Mouse (Mus musculus) intestine, embryonic 14.5 days (tissue): ENCODE results near the gene Extl2. TPM values are rescaled to one million over a fixed set of nuclear protein-coding genes. Genes with fewer than 3 reads are reported as not detected.

Experiments
- microRNA-seq: library from miRNA; unstranded; fragments of <30 nt; microRNA quantifications from one replicate; pipeline ENCODE4, GENCODE M21; 2016
- polyA plus RNA-seq: library from polyadenylated mRNA; unstranded; fragments of >200 nt; fragmentation: Nextera tagmentation; extraction: Ambion mirVana; gene quantifications from 2 replicates; pipeline ENCODE4 v1.2.1, GENCODE M21; 2014

Extl2 gene
- polyA plus RNA-seq, 1 experiment from 2014 or later = 21.5 TPM

Small RNAs within 50 kb of the gene (microRNA-seq; reads per million reads assigned to microRNA genes)
- gene Mir669n = not detected

Other genes starting within 250 kb of the Extl2 start
- gene Dph5, start 119.6 kb upstream of the Extl2 start, polyA plus RNA-seq = 32.9 and 34.3 TPM in 2 replicates
- 38.2 and 41.8 TPM in 2 replicates for gene Slc30a7, start 56 bp upstream of the Extl2 start, polyA plus RNA-seq
- 17.9 and 20.7 TPM in 2 replicates for gene Vcam1, start 122.2 kb downstream of the Extl2 start, polyA plus RNA-seq
- gene Gpr88, start 246.0 kb downstream of the Extl2 start, polyA plus RNA-seq = 0.97 and 1.4 TPM in 2 replicates